Mouse (Mus musculus) liver, embryonic 15.5 days (tissue): ENCODE results near the gene Rnaseh2a. TPM values are rescaled to one million over a fixed set of nuclear protein-coding genes. Genes with fewer than 3 reads are reported as not detected.

Experiments
- ATAC-seq: fragments of 200-750 bp; cut with Nextera tagmentation; 2 replicates; pipeline ENCODE4 v1.8.0; 2017; ENCODE audit warnings: moderate number of reproducible peaks, mild to moderate bottlenecking, moderate library complexity; ENCODE audit not compliant: insufficient read depth
- H3K27ac ChIP-seq: fragments of 300-500 bp; sonication (generic); replicated peaks from 2 replicates; pipeline ENCODE4 v1.5.1; 2015; ENCODE audit warnings: mild to moderate bottlenecking, inconsistent platforms
- H3K27me3 ChIP-seq: fragments of 300-500 bp; sonication (generic); 2 replicates; pipeline ENCODE4 v1.6.1; 2015; ENCODE audit warnings: mild to moderate bottlenecking, inconsistent platforms
- H3K36me3 ChIP-seq: fragments of 300-500 bp; sonication (generic); replicated peaks from 2 replicates; pipeline ENCODE4 v1.6.1; 2015; ENCODE audit warnings: moderate library complexity, mild to moderate bottlenecking, inconsistent platforms
- H3K4me1 ChIP-seq: fragments of 300-500 bp; sonication (generic); replicated peaks from 2 replicates; pipeline ENCODE4 v1.6.1; 2015; ENCODE audit warnings: inconsistent platforms
- H3K4me2 ChIP-seq: fragments of 300-500 bp; sonication (generic); 2 replicates; pipeline ENCODE4 v1.6.1; 2015; ENCODE audit warnings: moderate library complexity, mild to moderate bottlenecking, inconsistent platforms
- H3K4me3 ChIP-seq: fragments of 300-500 bp; sonication (generic); replicated peaks from 2 replicates; pipeline ENCODE4 v1.5.1; 2015; ENCODE audit warnings: mild to moderate bottlenecking, inconsistent platforms
- H3K9ac ChIP-seq: fragments of 300-500 bp; sonication (generic); 2 replicates; pipeline ENCODE4 v1.6.1; 2015; ENCODE audit warnings: moderate library complexity, mild to moderate bottlenecking, inconsistent platforms
- H3K9me3 ChIP-seq: fragments of 300-500 bp; sonication (generic); replicated peaks from 2 replicates; pipeline ENCODE4 v1.6.1; 2016; ENCODE audit warnings: inconsistent platforms
- WGBS: fragments of 180-500 bp; shearing (Covaris S2); methylation state at CpG from one replicate; pipeline ENCODE4 v1.1.7; 2015; ENCODE audit warnings: mixed read lengths; ENCODE audit not compliant: insufficient replicate concordance; 5-methylcytosine and 5-hydroxymethylcytosine counted together
- polyA plus RNA-seq: library from polyadenylated mRNA; unstranded; fragments of >200 nt; fragmentation: Nextera tagmentation; extraction: Ambion mirVana; gene quantifications from 2 replicates; pipeline ENCODE4 v1.2.1, GENCODE M21; 2015

The Rnaseh2a gene
- polyA plus RNA-seq, 1 experiment from 2014 or later = 101 TPM

- H3K4me2 ChIP-seq = peak overlapping the region; percentile 99
- no peaks in the 10 kb centered on the region for H3K9me3 ChIP-seq
- peak overlapping the region; percentile 97 for H3K27ac ChIP-seq
- under 1% methylated on average over 41 of the region's 41 CpGs for WGBS
- H3K27me3 ChIP-seq = no peaks in the 10 kb centered on the region
- H3K4me3 ChIP-seq = peak overlapping the region; percentile 85
- H3K36me3 ChIP-seq = peaks cover 42% of the 10 kb centered on the region
- peak; percentile 70 for ATAC-seq
- peaks cover 58% of the 10 kb centered on the region for H3K4me1 ChIP-seq
- peak overlapping the region; percentile 76 for H3K9ac ChIP-seq
Measured at GRCm38 (mm10) chr8:84965731-84966291, 3.8 kb downstream of the Rnaseh2a start.

- H3K4me2 ChIP-seq = peak overlapping the region; percentile 99
- 71% methylated on average over 4 of the region's 4 CpGs for WGBS
- no peaks in the 10 kb centered on the region for H3K9me3 ChIP-seq
- no peaks in the 10 kb centered on the region for H3K27me3 ChIP-seq
- ATAC-seq = no peak
- peaks cover 49% of the 10 kb centered on the region for H3K4me1 ChIP-seq
- H3K4me3 ChIP-seq = peak overlapping the region; percentile 85; the same call in 1 of the 2 replicates
- H3K9ac ChIP-seq = no peak overlapping the region
- peaks cover 52% of the 10 kb centered on the region for H3K36me3 ChIP-seq
- no peak overlapping the region for H3K27ac ChIP-seq
Measured at GRCm38 (mm10) chr8:84963952-84964351, 5.6 kb downstream of the Rnaseh2a start.

GRCm38 (mm10) chr8:84959811-84960210 is 9.8 kb downstream of the Rnaseh2a start:
- H3K9ac ChIP-seq = no peak overlapping the region
- no peak for ATAC-seq
- no peaks in the 10 kb centered on the region; the same call in 1 of the 2 replicates for H3K27me3 ChIP-seq
- peaks cover 10% of the 10 kb centered on the region for H3K4me1 ChIP-seq
- H3K36me3 ChIP-seq = peaks cover 75% of the 10 kb centered on the region
- H3K9me3 ChIP-seq = no peaks in the 10 kb centered on the region
- no peak overlapping the region for H3K27ac ChIP-seq
- no peak overlapping the region for H3K4me3 ChIP-seq
- 85% methylated on average over 7 of the region's 7 CpGs for WGBS
- H3K4me2 ChIP-seq = no peak overlapping the region

- ATAC-seq = no peak
- WGBS = 40% methylated on average over 2 of the region's 2 CpGs
- H3K4me3 ChIP-seq = no peak overlapping the region
- H3K9me3 ChIP-seq = no peaks in the 10 kb centered on the region
- no peak overlapping the region for H3K4me2 ChIP-seq
- peaks cover 10% of the 10 kb centered on the region for H3K4me1 ChIP-seq
- peaks cover 55% of the 10 kb centered on the region for H3K36me3 ChIP-seq
- H3K27me3 ChIP-seq = peaks cover 21% of the 10 kb centered on the region
- H3K27ac ChIP-seq = no peak overlapping the region
- H3K9ac ChIP-seq = no peak overlapping the region
Measured at GRCm38 (mm10) chr8:84956768-84957167, 12.8 kb downstream of the Rnaseh2a start.

- no peaks in the 10 kb centered on the region for H3K9me3 ChIP-seq
- H3K4me3 ChIP-seq = no peak overlapping the region
- peaks cover 59% of the 10 kb centered on the region for H3K27me3 ChIP-seq
- no peak overlapping the region for H3K9ac ChIP-seq
- H3K4me2 ChIP-seq = peak overlapping the region; percentile 31
- no peak overlapping the region for H3K27ac ChIP-seq
- peak; percentile 40; the same call in 1 of the 2 replicates for ATAC-seq
- 6% methylated on average over 18 of the region's 18 CpGs for WGBS
- peaks cover 15% of the 10 kb centered on the region for H3K36me3 ChIP-seq
- peaks cover 10% of the 10 kb centered on the region for H3K4me1 ChIP-seq
Measured at GRCm38 (mm10) chr8:84952612-84953255, 16.8 kb downstream of the Rnaseh2a start.

GRCm38 (mm10) chr8:84949753-84950152 is 19.8 kb downstream of the Rnaseh2a start:
- no peak overlapping the region for H3K9ac ChIP-seq
- H3K27me3 ChIP-seq = peaks cover 88% of the 10 kb centered on the region
- WGBS = 16% methylated on average over 12 of the region's 12 CpGs
- peaks cover 33% of the 10 kb centered on the region for H3K4me1 ChIP-seq
- H3K9me3 ChIP-seq = no peaks in the 10 kb centered on the region
- H3K36me3 ChIP-seq = no peaks in the 10 kb centered on the region
- H3K4me3 ChIP-seq = no peak overlapping the region
- no peak overlapping the region for H3K4me2 ChIP-seq
- no peak for ATAC-seq
- no peak overlapping the region for H3K27ac ChIP-seq

- H3K4me2 ChIP-seq = no peak overlapping the region
- H3K36me3 ChIP-seq = no peaks in the 10 kb centered on the region
- H3K9me3 ChIP-seq = no peaks in the 10 kb centered on the region
- peaks cover 94% of the 10 kb centered on the region for H3K27me3 ChIP-seq
- H3K4me1 ChIP-seq = peaks cover 33% of the 10 kb centered on the region
- 10% methylated on average over 9 of the region's 9 CpGs for WGBS
- H3K27ac ChIP-seq = no peak overlapping the region
- no peak for ATAC-seq
- no peak overlapping the region for H3K9ac ChIP-seq
- H3K4me3 ChIP-seq = no peak overlapping the region
Measured at GRCm38 (mm10) chr8:84947241-84947545, 22.4 kb downstream of the Rnaseh2a start.

GRCm38 (mm10) chr8:84946528-84947240 is 22.9 kb downstream of the Rnaseh2a start, which contains the start of gene Rtbdn:
Gene Rtbdn, plus strand, starts transcription at chr8:84946991.
- H3K27ac ChIP-seq = no peak within 1 kb of the TSS
- WGBS = 11% methylated on average over 17 of the region's 17 CpGs
- peak within 1 kb of the TSS; percentile 53 for H3K4me2 ChIP-seq
- H3K9ac ChIP-seq = no peak within 1 kb of the TSS
- H3K9me3 ChIP-seq = no peaks in the 10 kb centered on the region
- peaks cover 94% of the 10 kb centered on the region for H3K27me3 ChIP-seq
- H3K36me3 ChIP-seq = no peaks in the 10 kb centered on the region
- peaks cover 33% of the 10 kb centered on the region for H3K4me1 ChIP-seq
- peak within 1 kb of the TSS; percentile 29 for H3K4me3 ChIP-seq
- no peak for ATAC-seq

GRCm38 (mm10) chr8:84945633-84946527 is 23.7 kb downstream of the Rnaseh2a start:
- H3K36me3 ChIP-seq = no peaks in the 10 kb centered on the region
- peak overlapping the region; percentile 53 for H3K4me2 ChIP-seq
- H3K9ac ChIP-seq = no peak overlapping the region
- peak overlapping the region; percentile 29 for H3K4me3 ChIP-seq
- no peak for ATAC-seq
- H3K27ac ChIP-seq = no peak overlapping the region
- H3K27me3 ChIP-seq = peaks cover 94% of the 10 kb centered on the region
- 1% methylated on average over 43 of the region's 67 CpGs for WGBS
- H3K4me1 ChIP-seq = peaks cover 33% of the 10 kb centered on the region
- H3K9me3 ChIP-seq = no peaks in the 10 kb centered on the region

- Histone ChIP-seq H3K27me3 (peaks cover 94% of the 10 kb centered on the region), H3K36me3 (no peaks in the 10 kb centered on the region), H3K4me3 (no peak overlapping the region), H3K9ac (no peak overlapping the region), H3K4me1 (peaks cover 33% of the 10 kb centered on the region), H3K27ac (no peak overlapping the region), H3K4me2 (no peak overlapping the region), H3K9me3 (no peaks in the 10 kb centered on the region)
- 8% methylated on average over 11 of the region's 11 CpGs for WGBS
- ATAC-seq = no peak
Measured at GRCm38 (mm10) chr8:84945235-84945632, 24.3 kb downstream of the Rnaseh2a start.
